Mouse (Mus musculus) NIH3T3 (cell line): Measurements from ENCODE around the gene Tbc1d14.
A peak's percentile ranks its signal among the peaks of the same experiment; 100 is the strongest.

ENCODE experiments used
- DNase-seq: peaks from one replicate; pipeline ENCODE4 v3.0.0-alpha.2; 2012; ENCODE audit warnings: low read depth

Gene Tbc1d14

GRCm38 (mm10) chr5:36553886-36554285 is 39.2 kb downstream of the Tbc1d14 start:
- DNase-seq, result peak; percentile 65

DNA sequence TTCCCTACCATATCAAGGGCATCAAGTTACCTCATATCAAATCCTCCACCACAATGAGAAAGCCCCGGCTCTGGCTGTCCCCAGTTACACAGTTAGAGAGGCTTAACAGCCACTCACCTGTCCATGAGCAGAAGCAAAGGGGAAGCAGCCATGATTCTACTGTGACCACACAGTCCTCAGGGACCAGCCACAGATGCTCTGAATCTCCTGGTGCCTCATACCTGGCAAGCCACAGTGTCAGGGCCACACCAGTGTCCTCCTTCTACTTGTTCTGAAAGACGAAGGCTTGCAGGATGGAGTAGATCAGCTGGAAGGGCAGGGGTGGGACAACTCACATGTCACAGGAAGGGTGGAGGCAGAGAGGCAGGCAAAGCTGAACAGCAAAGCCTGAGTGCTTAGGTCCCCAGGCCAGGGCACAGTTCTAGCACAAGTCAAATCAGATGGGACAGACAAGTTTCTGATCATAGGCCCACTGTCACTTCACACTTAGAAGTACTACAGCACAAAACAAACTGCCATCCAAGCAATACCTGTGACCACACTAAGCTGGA is 39.9 kb downstream of the Tbc1d14 start:
- DNase-seq, result no peak

GRCm38 (mm10) chr5:36552391-36552790 is 40.7 kb downstream of the Tbc1d14 start:
- no peak for DNase-seq

GRCm38 (mm10) chr5:36549243-36549642 is 43.8 kb downstream of the Tbc1d14 start:
- no peak for DNase-seq

- no peak for DNase-seq
These were observed 48.3 kb downstream of the Tbc1d14 start for GRCm38 (mm10) chr5:36544765-36545164.

GRCm38 (mm10) chr5:36540928-36541327 is 52.1 kb downstream of the Tbc1d14 start:
- DNase-seq, result no peak

DNA sequence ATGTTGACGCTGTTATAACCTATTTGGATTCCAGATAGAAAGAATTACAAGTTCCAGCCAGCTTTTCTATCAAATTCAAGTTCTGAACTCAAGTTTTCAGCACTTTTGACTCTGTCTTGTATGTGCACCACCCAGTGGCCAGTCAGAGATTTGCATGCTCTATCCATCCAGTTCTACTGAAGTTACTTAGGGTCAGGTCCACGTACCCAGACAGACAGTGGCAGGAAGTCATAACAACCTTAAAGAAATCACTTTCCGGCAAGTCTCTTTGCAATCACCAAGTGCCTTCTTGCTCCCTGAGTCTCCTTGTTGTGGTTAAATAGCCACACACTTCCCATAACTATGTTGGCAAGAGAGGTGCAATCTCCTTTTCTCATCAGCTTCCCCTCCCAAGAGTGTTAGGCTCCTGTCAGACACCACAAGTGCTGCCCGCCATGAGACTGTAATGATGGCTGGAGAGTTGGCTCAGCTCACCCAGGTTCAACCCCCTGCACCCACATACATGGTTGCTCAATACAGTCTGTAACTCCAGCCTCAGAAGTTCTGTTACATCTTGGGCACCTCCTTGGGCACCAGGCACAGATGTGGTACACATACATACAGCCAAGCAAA is 54.4 kb downstream of the Tbc1d14 start:
- peak; percentile 78 for DNase-seq

DNA sequence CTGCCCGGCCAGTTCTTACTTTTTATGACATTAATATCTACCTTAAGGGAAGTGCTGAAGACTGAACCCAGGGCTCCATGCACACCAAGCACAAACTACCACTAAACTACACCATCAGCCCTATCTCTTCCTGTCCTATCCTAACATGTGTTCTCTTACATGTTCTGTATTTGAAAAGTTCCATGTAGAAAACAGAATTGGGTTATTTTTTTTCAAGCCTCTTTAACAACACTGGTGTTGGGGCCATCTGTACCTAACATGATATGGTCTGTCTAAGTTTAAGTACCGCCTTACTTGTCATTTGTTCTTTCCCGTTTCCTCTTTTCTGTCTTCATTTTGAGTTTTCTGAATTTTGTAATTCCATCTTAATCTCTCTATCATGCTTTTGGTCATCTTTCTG is 56.7 kb downstream of the Tbc1d14 start:
- no peak for DNase-seq

- no peak for DNase-seq
These were observed 57.5 kb downstream of the Tbc1d14 start for GRCm38 (mm10) chr5:36535438-36536176.

GRCm38 (mm10) chr5:36534455-36535030 is 58.5 kb downstream of the Tbc1d14 start:
- DNase-seq, result no peak

GRCm38 (mm10) chr5:36530129-36530751 is 62.8 kb downstream of the Tbc1d14 start:
- peak; percentile 97 for DNase-seq

DNA sequence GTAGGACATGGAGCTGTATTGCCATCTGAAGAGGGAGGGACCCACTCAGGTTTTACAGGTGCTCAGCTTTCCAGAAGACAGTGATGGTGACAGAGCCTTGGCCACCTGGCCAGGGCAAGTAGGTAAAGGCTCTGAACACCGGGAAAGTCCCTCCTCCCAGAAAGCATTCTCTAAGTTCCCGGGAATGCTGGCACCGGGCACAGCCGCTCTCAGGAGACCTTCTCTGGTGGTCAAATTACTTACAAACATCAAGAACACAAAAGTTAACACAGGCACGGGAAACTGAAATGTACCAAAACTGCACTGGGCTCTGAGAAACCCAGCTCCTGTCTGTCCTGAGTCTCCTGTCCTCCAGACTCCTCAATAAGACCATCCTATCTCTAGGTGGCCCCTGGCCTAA is 63.4 kb downstream of the Tbc1d14 start:
- peak; percentile 52 for DNase-seq

DNA sequence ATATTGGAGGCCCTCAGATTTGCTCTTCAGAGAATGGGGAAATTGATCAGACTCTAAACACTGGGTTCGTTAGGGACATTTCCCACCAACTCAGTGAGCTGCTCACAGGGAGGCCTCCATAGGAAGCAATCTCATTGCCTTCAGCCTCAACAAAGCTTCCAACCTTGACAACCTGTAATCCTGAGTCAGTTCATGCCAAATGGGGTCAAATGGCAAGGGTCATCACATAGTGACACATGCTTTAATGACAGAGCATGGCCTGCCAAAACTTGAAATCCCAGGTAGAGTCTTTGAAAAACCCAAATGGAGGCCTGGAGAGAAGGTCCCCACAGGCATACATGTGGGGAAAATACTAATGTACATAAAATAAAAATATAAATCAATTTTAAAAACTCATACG is 66.2 kb downstream of the Tbc1d14 start:
- DNase-seq, result no peak

- peak; percentile 56 for DNase-seq
These were observed 66.8 kb downstream of the Tbc1d14 start for GRCm38 (mm10) chr5:36526274-36526673.

GRCm38 (mm10) chr5:36525216-36525615 is 67.9 kb downstream of the Tbc1d14 start:
- no peak for DNase-seq

DNA sequence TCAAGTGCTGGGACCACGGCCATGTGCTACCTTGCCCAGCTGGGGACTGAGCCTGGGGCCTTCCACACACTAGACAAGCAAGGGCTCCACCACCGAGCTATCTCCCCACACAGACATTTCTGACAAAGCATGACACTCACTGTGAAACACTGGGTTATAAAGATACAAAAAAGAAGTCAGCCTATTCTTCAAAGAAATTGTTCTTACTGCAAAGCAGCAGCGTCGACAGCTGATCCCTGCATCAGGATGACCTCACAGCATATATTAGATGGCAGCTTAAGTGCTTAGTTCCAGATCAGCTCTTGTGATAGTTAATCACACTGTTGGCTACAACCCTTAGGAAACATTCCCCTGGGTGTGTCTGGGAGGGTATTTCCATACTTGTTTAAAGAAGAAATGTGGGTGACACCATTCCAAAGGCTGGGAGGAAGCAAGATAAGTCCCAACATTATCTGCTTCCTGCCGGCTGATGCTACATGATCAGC is 69.8 kb downstream of the Tbc1d14 start:
- DNase-seq, result no peak

- DNase-seq, result no peak
These were observed 70.3 kb downstream of the Tbc1d14 start for GRCm38 (mm10) chr5:36522782-36523181.

- DNase-seq, result no peak
These were observed 73.3 kb downstream of the Tbc1d14 start for GRCm38 (mm10) chr5:36519751-36520150.

DNA sequence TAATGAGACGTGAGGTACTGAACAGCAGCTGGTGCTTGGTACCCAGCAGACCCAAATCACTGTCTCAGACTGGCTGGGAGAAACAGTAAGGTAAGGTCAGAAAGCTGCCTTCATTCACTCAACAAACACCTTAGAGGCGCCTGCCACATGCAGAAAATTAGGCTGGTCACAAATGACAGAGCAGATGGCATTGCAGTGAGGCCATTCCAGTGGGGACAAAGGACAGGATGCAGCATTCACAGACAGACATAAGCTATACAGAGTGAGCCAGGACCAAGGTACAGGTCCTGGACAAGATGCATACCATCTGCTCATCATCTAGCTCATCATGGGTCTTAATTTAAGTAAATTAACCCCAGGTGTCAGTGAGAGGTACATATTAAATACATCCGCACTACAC is 75.5 kb downstream of the Tbc1d14 start:
- DNase-seq, result no peak

DNA sequence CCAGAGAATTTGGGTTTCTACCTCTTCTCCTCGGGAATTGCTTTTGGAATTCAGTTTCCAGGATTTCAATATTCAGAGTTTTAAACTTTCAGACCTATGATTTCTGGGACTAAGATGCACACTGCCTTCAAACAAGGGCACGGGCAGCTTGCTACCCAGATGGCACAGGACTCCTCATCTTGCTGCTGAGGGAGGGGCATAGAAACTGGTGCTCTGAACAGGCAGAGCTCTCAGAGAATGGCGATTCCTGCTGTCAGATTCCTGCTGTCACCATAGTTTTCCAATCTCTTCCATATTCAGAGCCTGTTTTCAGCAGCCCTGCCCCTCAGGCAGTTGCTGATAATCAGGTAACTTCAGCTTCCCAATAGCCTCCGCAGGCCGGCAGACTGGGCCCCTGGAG is 77.5 kb downstream of the Tbc1d14 start:
- DNase-seq, result no peak

GRCm38 (mm10) chr5:36515126-36515525 is 78.0 kb downstream of the Tbc1d14 start:
- DNase-seq, result no peak

DNA sequence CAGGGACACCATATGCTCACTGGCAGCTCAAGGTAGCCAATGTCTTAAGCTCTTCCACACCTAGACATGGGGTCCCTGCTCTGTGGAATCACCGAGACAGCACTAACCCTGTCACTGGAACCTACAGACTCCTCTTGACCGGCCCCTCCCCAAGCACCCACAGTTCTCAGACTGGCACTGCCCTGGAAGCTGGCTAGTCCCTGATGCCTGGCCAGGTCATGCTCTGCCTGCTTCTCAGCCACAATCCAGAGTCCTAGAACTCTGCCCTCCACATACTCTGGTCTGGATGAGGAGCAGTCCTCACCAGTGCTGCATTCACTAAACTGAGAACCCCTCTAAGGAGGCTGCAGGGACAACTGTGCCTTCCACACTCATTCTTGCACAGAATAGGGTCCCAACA is 82.1 kb downstream of the Tbc1d14 start:
- no peak for DNase-seq

DNA sequence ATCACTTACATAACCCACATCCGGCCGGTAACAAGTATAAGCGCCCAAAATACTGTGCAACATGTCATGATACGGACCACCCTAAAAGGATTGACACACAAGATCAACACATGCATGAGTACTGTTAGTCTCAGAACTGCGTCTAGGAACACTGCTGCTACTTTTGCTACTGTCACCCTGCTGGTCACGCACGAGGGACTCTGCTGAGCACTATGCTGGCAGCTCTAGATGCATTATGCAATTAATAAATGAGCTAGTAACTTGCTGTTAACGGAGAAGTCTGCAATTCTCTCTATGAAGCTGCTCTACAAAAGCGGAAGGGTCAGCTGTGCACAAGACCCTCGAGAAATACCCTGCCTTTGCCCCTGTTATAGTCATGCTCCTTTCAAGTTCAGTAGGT is 84.7 kb downstream of the Tbc1d14 start:
- no peak for DNase-seq
